Mouse (Mus musculus) bone marrow macrophage, adult 2 months (primary cell): ENCODE data around the gene Adh1.

ENCODE experiments used
- CTCF ChIP-seq: IDR thresholded peaks from 2 replicates; pipeline ENCODE4 v1.5.1; 2012; ENCODE audit warnings: low read depth, mild to moderate bottlenecking, low read length, moderate library complexity
- POLR2A ChIP-seq: IDR thresholded peaks from 2 replicates; pipeline ENCODE4 v1.6.1; 2012; ENCODE audit warnings: mild to moderate bottlenecking, low read depth, low read length, borderline replicate concordance

GRCm38 (mm10) chr3:138275100-138275499 is 14.3 kb downstream of the Adh1 start:
- no peak for TF ChIP-seq CTCF
- no peak for TF ChIP-seq POLR2A
